Comparison of ENCODE assay signal across 20 mouse cellular contexts in genomic region chr5:131946801-131947200, GRCm38 (mm10).
DNase-seq lines count a peak whose midpoint lies in the region.
"Had no signal": no experiment of that assay in that cellular context is flagged by ENCODE, and none has a peak within 500 bp of the region (broad histone marks: within the 10 kb centered on the region; RNA-seq: fewer than 3 reads in every experiment).

No protein-coding gene starts in this region.

- 80% methylated on average over 5 of the region's 5 CpGs for WGBS in midbrain, embryonic 10.5 days

- no peaks in the 10 kb centered on the region for H3K27me3 ChIP-seq in midbrain, embryonic 10.5 days (ENCODE audit: low read depth, poor library complexity, severe bottlenecking)
- H3K27me3 ChIP-seq: intestine, embryonic 15.5 days had no signal

- DNase-seq in embryo, embryonic 10 days (ENCODE audit: low spot score) = peak; percentile 50
- no peak for DNase-seq in embryo, embryonic 9.5 days (ENCODE audit: extremely low spot score)
- DNase-seq in embryo, embryonic 10.5 days (ENCODE audit: low spot score) = peak; percentile 62
- DNase-seq in forelimb bud, embryonic 11.5 days (ENCODE audit: low read depth, low spot score) = peak; percentile 72
- peak; percentile 49 for DNase-seq in mesoderm, embryonic 11.5 days (ENCODE audit: low read depth, low spot score)
- no peak for DNase-seq in c-Kit-positive CD71-positive TER-119-positive erythroid progenitor cells, embryonic 14.5 days (ENCODE audit: low spot score)
- no peak for DNase-seq in midbrain, embryonic 10.5 days (ENCODE audit: low spot score)
- DNase-seq: adrenal gland, postnatal 10 days; B cell, adult 2 months; cerebellum, adult 11-12 months; cerebellum, adult 9-10 months; cerebellum, postnatal 25 days; gastrocnemius, postnatal 36 days; heart, adult 11 months; heart, postnatal 10 days; heart, postnatal 4 days had no signal

- H3K4me3 ChIP-seq in midbrain, embryonic 10.5 days = no peak overlapping the region
- H3K4me3 ChIP-seq: heart, embryonic 10.5 days; intestine, embryonic 15.5 days had no signal

- no peak overlapping the region for H3K27ac ChIP-seq in midbrain, embryonic 10.5 days (replicated peaks)
- H3K27ac ChIP-seq: heart, embryonic 10.5 days; hindbrain, embryonic 14.5 days; intestine, embryonic 15.5 days had no signal

- H3K9me3 ChIP-seq in midbrain, embryonic 10.5 days (replicated peaks) = no peaks in the 10 kb centered on the region
- H3K9me3 ChIP-seq: heart, embryonic 10.5 days; intestine, embryonic 15.5 days had no signal

- H3K4me1 ChIP-seq in midbrain, embryonic 10.5 days = peaks cover 44% of the 10 kb centered on the region
- H3K4me1 ChIP-seq: heart, embryonic 10.5 days; intestine, embryonic 15.5 days had no signal

- H3K36me3 ChIP-seq in midbrain, embryonic 10.5 days = no peaks in the 10 kb centered on the region
- H3K36me3 ChIP-seq: G1E; heart, embryonic 10.5 days; intestine, embryonic 15.5 days had no signal

Comparison
In these comparisons a context has a peak if more than half of its experiments do, and no peak if none do; other contexts are left out.
1. DNase-seq: peak in embryo, embryonic 10 days (single experiment), embryo, embryonic 10.5 days (single experiment), forelimb bud, embryonic 11.5 days (single experiment) and mesoderm, embryonic 11.5 days (single experiment); none in embryo, embryonic 9.5 days (single experiment), c-Kit-positive CD71-positive TER-119-positive erythroid progenitor cells, embryonic 14.5 days (single experiment) and midbrain, embryonic 10.5 days (single experiment).